Mouse (Mus musculus) heart, embryonic 14.5 days (tissue): Measurements from ENCODE around the gene Map3k20. TPM values are rescaled to one million over a fixed set of nuclear protein-coding genes. Genes with fewer than 3 reads are reported as not detected.
A peak's percentile ranks its signal among the peaks of the same experiment; 100 is the strongest.

Source experiments
- ATAC-seq: fragments of 200-750 bp; cut with Nextera tagmentation; 2 replicates; pipeline ENCODE4 v1.8.0; 2017; ENCODE audit warnings: low read depth, moderate TSS enrichment; ENCODE audit not compliant: insufficient number of reproducible peaks, insufficient read depth, low FRiP score
- H3K27ac ChIP-seq, 2 experiments: fragments of 200-500 bp in 1 of 2; fragments of 300-500 bp in 1 of 2; sonication (generic) in 1 of 2; replicated peaks in 1 of 2; 2 replicates each; pipeline ENCODE4 v1.5.1; 2012 to 2014; ENCODE audit warnings: low read depth in 2 of 2, low read length in 2 of 2, control low read depth in 1 of 2, mild to moderate bottlenecking in 1 of 2, mixed read lengths in 1 of 2; ENCODE audit not compliant: control insufficient read depth in 1 of 2, insufficient read depth in 1 of 2
- H3K27me3 ChIP-seq: fragments of 300-500 bp; sonication (generic); 2 replicates; pipeline ENCODE4 v1.6.1; 2014; ENCODE audit warnings: mild to moderate bottlenecking, low read length, control low read depth; ENCODE audit not compliant: control insufficient read depth, insufficient read depth
- H3K36me3 ChIP-seq: fragments of 300-500 bp; sonication (generic); 2 replicates; pipeline ENCODE4 v1.6.1; 2014; ENCODE audit warnings: mild to moderate bottlenecking, control low read depth, low read length, mixed read lengths; ENCODE audit not compliant: control insufficient read depth, insufficient read depth
- H3K4me1 ChIP-seq, 2 experiments: fragments of 200-500 bp in 1 of 2; fragments of 300-500 bp in 1 of 2; sonication (generic) in 1 of 2; 2 replicates each; pipeline ENCODE4 v1.6.1; 2012 to 2014; ENCODE audit warnings: low read length in 2 of 2, control low read depth in 1 of 2, mixed read lengths in 1 of 2; ENCODE audit not compliant: control insufficient read depth in 2 of 2, insufficient read depth in 2 of 2
- H3K4me2 ChIP-seq: fragments of 300-500 bp; sonication (generic); 2 replicates; pipeline ENCODE4 v1.6.1; 2014; ENCODE audit warnings: mild to moderate bottlenecking, low read length
- H3K4me3 ChIP-seq, 2 experiments: fragments of 200-500 bp in 1 of 2; fragments of 300-500 bp in 1 of 2; sonication (generic) in 1 of 2; 2 replicates each; pipeline ENCODE4 v1.5.1; 2012 to 2014; ENCODE audit warnings: low read length in 2 of 2, mild to moderate bottlenecking in 2 of 2, control low read depth in 1 of 2, low read depth in 1 of 2, moderate library complexity in 1 of 2; ENCODE audit not compliant: control insufficient read depth in 1 of 2, insufficient read depth in 1 of 2
- H3K9ac ChIP-seq: fragments of 300-500 bp; sonication (generic); 2 replicates; pipeline ENCODE4 v1.6.1; 2014; ENCODE audit warnings: mild to moderate bottlenecking, low read length
- H3K9me3 ChIP-seq: fragments of 300-500 bp; sonication (generic); 2 replicates; pipeline ENCODE4 v1.6.1; 2016; ENCODE audit warnings: low read length, control low read depth; ENCODE audit not compliant: control insufficient read depth
- WGBS: fragments of 180-500 bp; shearing (Covaris S2); extraction: QIAGEN DNeasy Blood & Tissue Kit; methylation state at CpG from one replicate; pipeline ENCODE4 v1.1.7; 2014; 5-methylcytosine and 5-hydroxymethylcytosine counted together
- polyA plus RNA-seq: library from polyadenylated mRNA; unstranded; fragments of >200 nt; fragmentation: Nextera tagmentation; extraction: Ambion mirVana; gene quantifications from 2 replicates; pipeline ENCODE4 v1.2.1, GENCODE M21; 2014

Gene Map3k20
- polyA plus RNA-seq, 1 experiment from 2014 or later = 85.1 TPM

DNA sequence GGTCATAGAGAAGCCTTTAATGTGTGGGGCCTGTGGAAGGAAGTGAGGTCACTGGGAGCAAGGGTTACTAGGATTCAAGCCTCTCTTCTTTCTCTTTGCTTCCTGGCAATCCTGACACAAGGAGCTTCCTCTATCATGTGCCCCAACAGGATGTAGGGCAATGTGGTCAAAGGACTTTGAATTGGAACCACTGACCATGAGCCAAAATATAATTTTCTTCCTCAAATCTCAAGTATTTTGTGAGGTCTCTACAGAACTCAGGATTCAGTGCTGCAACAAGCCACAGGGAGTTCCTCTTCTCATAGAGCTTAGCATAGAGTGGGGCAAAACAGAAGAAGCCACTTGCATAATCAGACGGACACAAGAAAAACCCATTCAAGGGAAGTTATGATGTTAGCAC is 24.7 kb upstream of the Map3k20 start:
- Histone ChIP-seq H3K27ac (no peak overlapping the region), H3K9ac (no peak overlapping the region), H3K4me3 (no peak overlapping the region), H3K36me3 (no peaks in the 10 kb centered on the region), H3K4me2 (no peak overlapping the region), H3K9me3 (no peaks in the 10 kb centered on the region), H3K4me1 (peaks cover 0 to 10% of the 10 kb centered on the region in 2 experiments; a peak in 3 of 4 replicates), H3K27me3 (no peaks in the 10 kb centered on the region)
- 81% methylated on average over 1 of the region's 1 CpGs for WGBS
- ATAC-seq = no peak

- Histone ChIP-seq H3K9me3 (peaks cover 3% of the 10 kb centered on the region; the same call in 1 of the 2 replicates), H3K4me3 (no peak overlapping the region), H3K27me3 (no peaks in the 10 kb centered on the region), H3K4me2 (no peak overlapping the region), H3K4me1 (no peaks in the 10 kb centered on the region), H3K27ac (no peak overlapping the region), H3K9ac (no peak overlapping the region), H3K36me3 (no peaks in the 10 kb centered on the region)
- no peak for ATAC-seq
- WGBS = 75% methylated on average over 6 of the region's 6 CpGs
Measured at GRCm38 (mm10) chr2:72262814-72263480, 22.5 kb upstream of the Map3k20 start.

GRCm38 (mm10) chr2:72267390-72267789 is 18.0 kb upstream of the Map3k20 start:
- no peak for ATAC-seq
- WGBS = 87% methylated on average over 6 of the region's 6 CpGs
- no peaks in the 10 kb centered on the region for H3K27me3 ChIP-seq

DNA sequence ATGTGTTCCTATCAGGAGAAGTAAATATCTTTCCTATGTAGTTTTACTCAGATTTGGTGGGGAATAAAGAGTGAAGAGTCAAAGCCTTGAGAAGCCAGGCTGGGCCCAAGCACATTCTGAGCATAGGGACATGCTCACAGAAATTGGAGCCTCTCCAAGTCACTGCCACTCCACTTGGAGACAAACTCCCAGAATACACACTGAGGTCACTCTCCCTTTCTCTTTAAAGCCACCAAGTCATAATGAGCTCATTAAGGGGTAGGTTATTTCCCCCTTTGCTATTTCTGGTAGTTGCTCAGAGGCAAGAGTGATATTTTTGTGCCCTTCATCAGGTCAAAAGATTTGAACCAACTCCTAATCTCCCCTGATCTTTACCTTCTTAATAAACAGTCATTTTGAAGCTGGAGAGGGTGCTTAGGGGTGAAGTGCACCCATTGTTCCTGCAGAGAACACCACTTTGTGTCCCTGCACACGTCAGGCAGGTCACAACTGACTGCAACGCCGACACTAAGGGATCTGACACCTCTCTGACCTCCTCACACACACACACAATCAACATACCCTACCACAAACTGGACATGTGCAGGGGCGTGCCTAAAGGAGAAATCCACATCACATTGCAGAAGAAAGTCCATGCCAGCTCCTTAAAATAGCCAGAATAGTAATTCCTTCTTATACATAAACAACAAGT is 15.6 kb upstream of the Map3k20 start:
- peak overlapping the region; percentile 64 for H3K9ac ChIP-seq
- ATAC-seq = peak; percentile 87
- H3K4me3 ChIP-seq = no peak overlapping the region
- H3K36me3 ChIP-seq = no peaks in the 10 kb centered on the region
- WGBS = 19% methylated on average over 4 of the region's 4 CpGs
- peaks cover 3% of the 10 kb centered on the region; the same call in 1 of the 2 replicates for H3K9me3 ChIP-seq
- peaks cover 8 to 12% of the 10 kb centered on the region in 2 experiments for H3K4me1 ChIP-seq
- peak overlapping the region; percentile 86 to 97 for H3K27ac ChIP-seq
- H3K27me3 ChIP-seq = no peaks in the 10 kb centered on the region
- H3K4me2 ChIP-seq = peak overlapping the region; percentile 44

More at GRCm38 (mm10) chr2:72267390-72267789, 18.0 kb upstream of the Map3k20 start:
- Histone ChIP-seq H3K27ac (no peak overlapping the region), H3K9me3 (peaks cover 3% of the 10 kb centered on the region; the same call in 1 of the 2 replicates), H3K4me2 (no peak overlapping the region), H3K36me3 (no peaks in the 10 kb centered on the region), H3K4me3 (no peak overlapping the region), H3K9ac (no peak overlapping the region), H3K4me1 (peaks cover 8 to 12% of the 10 kb centered on the region in 2 experiments)

DNA sequence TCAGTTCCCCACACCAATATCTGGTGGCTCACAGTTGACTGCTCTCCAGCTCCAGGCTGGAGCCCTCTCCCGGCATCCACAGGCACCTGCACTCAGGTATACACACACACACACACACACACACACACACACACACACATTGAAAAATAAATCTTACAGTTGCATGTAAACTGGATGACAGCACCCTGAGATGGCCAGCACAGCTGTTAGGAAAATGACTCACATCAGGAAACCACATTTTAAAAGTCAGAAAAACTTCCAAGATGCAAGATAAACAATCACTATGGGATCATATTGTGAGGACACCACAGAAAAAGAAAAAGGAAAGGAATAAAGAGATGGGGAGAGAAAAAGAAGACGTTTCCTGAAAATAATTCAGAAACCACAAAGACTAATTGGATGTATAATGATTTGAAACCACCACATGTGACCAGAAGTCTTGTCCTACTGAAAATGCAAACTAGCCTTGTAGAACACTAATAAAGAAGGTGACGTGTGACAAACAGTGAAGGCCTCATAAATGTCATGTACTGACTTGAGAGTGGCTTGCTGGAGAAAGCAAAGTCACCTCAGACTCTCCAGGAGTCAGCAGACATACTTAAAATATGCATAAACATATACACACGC is 7.1 kb upstream of the Map3k20 start:
- 76% methylated on average over 4 of the region's 4 CpGs for WGBS
- H3K4me1 ChIP-seq = peaks cover 0 to 2% of the 10 kb centered on the region in 2 experiments; a peak in 2 of 4 replicates
- no peak overlapping the region for H3K4me2 ChIP-seq
- no peak overlapping the region for H3K4me3 ChIP-seq
- H3K27me3 ChIP-seq = no peaks in the 10 kb centered on the region
- no peaks in the 10 kb centered on the region for H3K9me3 ChIP-seq
- no peak for ATAC-seq
- H3K9ac ChIP-seq = no peak overlapping the region
- no peaks in the 10 kb centered on the region for H3K36me3 ChIP-seq
- no peak overlapping the region for H3K27ac ChIP-seq

GRCm38 (mm10) chr2:72280524-72280923 is 4.9 kb upstream of the Map3k20 start:
- 88% methylated on average over 5 of the region's 5 CpGs for WGBS
- Histone ChIP-seq H3K36me3 (no peaks in the 10 kb centered on the region), H3K4me3 (no peak overlapping the region), H3K4me2 (no peak overlapping the region), H3K9me3 (no peaks in the 10 kb centered on the region), H3K4me1 (peaks cover 10 to 13% of the 10 kb centered on the region in 2 experiments), H3K27ac (no peak overlapping the region), H3K27me3 (no peaks in the 10 kb centered on the region), H3K9ac (no peak overlapping the region)
- no peak for ATAC-seq

DNA sequence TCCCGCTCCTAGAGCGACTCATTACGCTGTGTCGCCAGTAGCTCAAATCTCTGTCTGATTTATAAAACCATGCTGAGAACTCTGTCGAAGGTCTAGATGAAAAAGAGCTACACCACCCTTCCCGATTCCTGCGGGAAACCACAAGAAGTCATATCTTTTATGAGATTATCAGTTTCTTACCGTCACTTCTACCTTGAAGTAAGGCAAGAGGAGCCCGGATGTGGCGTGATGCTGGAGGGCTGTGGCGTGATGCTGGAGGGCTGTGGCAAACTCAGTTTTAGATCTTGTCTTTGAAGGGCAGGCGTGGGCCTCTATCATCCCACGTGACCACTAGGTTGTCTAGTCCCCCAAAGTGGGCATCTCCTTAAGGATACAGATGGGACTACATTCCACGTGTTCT is 3.5 kb upstream of the Map3k20 start:
- peaks cover 10 to 13% of the 10 kb centered on the region in 2 experiments for H3K4me1 ChIP-seq
- no peak overlapping the region for H3K9ac ChIP-seq
- 89% methylated on average over 14 of the region's 14 CpGs for WGBS
- ATAC-seq = no peak
- H3K36me3 ChIP-seq = no peaks in the 10 kb centered on the region
- H3K4me3 ChIP-seq = no peak overlapping the region
- H3K27me3 ChIP-seq = no peaks in the 10 kb centered on the region
- no peaks in the 10 kb centered on the region for H3K9me3 ChIP-seq
- H3K4me2 ChIP-seq = no peak overlapping the region
- H3K27ac ChIP-seq = no peak overlapping the region
